Mouse (Mus musculus) liver, embryonic 14.5 days (tissue): ENCODE results near the gene Trank1. TPM values are rescaled to one million over a fixed set of nuclear protein-coding genes. Genes with fewer than 3 reads are reported as not detected.

Experiments
- ATAC-seq: fragments of 200-750 bp; cut with Nextera tagmentation; 2 replicates; pipeline ENCODE4 v1.8.0; 2017; ENCODE audit warnings: moderate number of reproducible peaks, mild to moderate bottlenecking, moderate library complexity; ENCODE audit not compliant: insufficient read depth
- DNase-seq, 3 experiments: peaks; one replicate each; pipeline ENCODE4 v3.0.0-alpha.2; 2012 to 2013; ENCODE audit warnings: low read depth in 3 of 3, low spot score in 3 of 3
- H3K27ac ChIP-seq: fragments of 300-500 bp; sonication (generic); 2 replicates; pipeline ENCODE4 v1.5.1; 2014; ENCODE audit warnings: moderate library complexity, mild to moderate bottlenecking, control low read depth, inconsistent platforms
- H3K27me3 ChIP-seq: fragments of 300-500 bp; sonication (generic); 2 replicates; pipeline ENCODE4 v1.6.1; 2014; ENCODE audit warnings: mild to moderate bottlenecking, low read length, moderate library complexity; ENCODE audit not compliant: control insufficient read depth, insufficient read depth
- H3K36me3 ChIP-seq: fragments of 300-500 bp; sonication (generic); replicated peaks from 2 replicates; pipeline ENCODE4 v1.6.1; 2014; ENCODE audit warnings: low read depth; ENCODE audit not compliant: control insufficient read depth, insufficient read depth
- H3K4me1 ChIP-seq, 2 experiments: fragments of 200-500 bp in 1 of 2; fragments of 300-500 bp in 1 of 2; sonication (generic) in 1 of 2; replicated peaks; 2 replicates each; pipeline ENCODE4 v1.6.1; 2012 to 2014; ENCODE audit warnings: antibody characterized with exemption in 1 of 2, inconsistent platforms in 1 of 2, low read length in 1 of 2; ENCODE audit not compliant: control insufficient read depth in 2 of 2, insufficient read depth in 2 of 2
- H3K4me2 ChIP-seq: fragments of 300-500 bp; sonication (generic); 2 replicates; pipeline ENCODE4 v1.6.1; 2014; ENCODE audit warnings: low read depth, mild to moderate bottlenecking, control low read depth, moderate library complexity
- H3K4me3 ChIP-seq, 2 experiments: fragments of 200-500 bp in 1 of 2; fragments of 300-500 bp in 1 of 2; sonication (generic) in 1 of 2; 2 replicates each; pipeline ENCODE4 v1.5.1; 2012 to 2014; ENCODE audit warnings: low read depth in 2 of 2, low read length in 2 of 2, mild to moderate bottlenecking in 2 of 2, control low read depth in 1 of 2, inconsistent platforms in 1 of 2, moderate library complexity in 1 of 2; ENCODE audit not compliant: insufficient read depth in 1 of 2
- H3K9ac ChIP-seq: fragments of 300-500 bp; sonication (generic); replicated peaks from 2 replicates; pipeline ENCODE4 v1.6.1; 2014; ENCODE audit warnings: mild to moderate bottlenecking, control low read depth, moderate library complexity
- H3K9me3 ChIP-seq: fragments of 300-500 bp; sonication (generic); 2 replicates; pipeline ENCODE4 v1.6.1; 2016; ENCODE audit warnings: low read length, mixed read lengths; ENCODE audit not compliant: control insufficient read depth
- CTCF ChIP-seq: IDR thresholded peaks from 2 replicates; pipeline ENCODE4 v1.5.1; 2016; ENCODE audit warnings: antibody characterized with exemption, low read depth, control low read depth
- EP300 ChIP-seq: IDR thresholded peaks from 2 replicates; pipeline ENCODE4 v1.6.1; 2016; ENCODE audit warnings: antibody characterized with exemption, low read depth
- WGBS: fragments of 180-500 bp; shearing (Covaris S2); extraction: QIAGEN DNeasy Blood & Tissue Kit; methylation state at CpG from one replicate; pipeline ENCODE4 v1.1.7; 2014; ENCODE audit not compliant: insufficient replicate concordance; 5-methylcytosine and 5-hydroxymethylcytosine counted together
- polyA plus RNA-seq, 2 experiments: library from polyadenylated mRNA; depleted of rRNA in 1 of 2; stranded (reverse) in 1 of 2; unstranded in 1 of 2; fragments of >200 nt; fragmentation: Nextera tagmentation in 1 of 2; extraction: Ambion mirVana in 1 of 2; gene quantifications; 2 replicates each; pipeline versions ENCODE4 v1.2.1 to v1.2.3; 2012 to 2014

Gene Trank1
- polyA plus RNA-seq, 2 experiments, result 0.02 TPM; not detected in 1

DNA sequence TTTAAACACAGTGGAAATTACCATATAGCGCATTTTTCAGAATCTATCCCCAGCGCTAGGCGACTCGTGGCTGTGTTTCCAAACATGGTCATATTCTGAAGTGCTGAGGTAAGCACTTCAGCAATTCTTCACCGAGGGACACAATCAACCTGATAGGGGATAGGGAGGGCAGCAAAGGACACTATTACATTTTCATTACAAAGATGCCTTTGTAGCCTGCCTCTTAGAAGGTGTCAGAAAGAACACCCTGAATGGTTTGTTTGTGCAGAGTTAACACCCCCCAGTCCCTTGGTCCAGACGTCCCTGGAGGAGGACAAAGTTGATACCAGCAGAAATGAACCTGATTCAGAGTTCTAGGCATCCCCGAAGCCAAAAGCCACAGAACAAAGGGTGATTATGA is 15.1 kb upstream of the Trank1 start:
- H3K27me3 ChIP-seq, result no peaks in the 10 kb centered on the region
- H3K4me3 ChIP-seq, result no peak overlapping the region
- H3K4me1 ChIP-seq, result no peaks in the 10 kb centered on the region
- WGBS, result 64% methylated on average over 7 of the region's 7 CpGs
- no peaks in the 10 kb centered on the region for H3K9me3 ChIP-seq
- H3K27ac ChIP-seq, result no peak overlapping the region
- TF ChIP-seq EP300, result no peak
- no peak for TF ChIP-seq CTCF
- no peak overlapping the region for H3K9ac ChIP-seq
- no peak overlapping the region for H3K4me2 ChIP-seq
- DNase-seq (no peak), ATAC-seq (no peak)
- no peaks in the 10 kb centered on the region for H3K36me3 ChIP-seq

DNA sequence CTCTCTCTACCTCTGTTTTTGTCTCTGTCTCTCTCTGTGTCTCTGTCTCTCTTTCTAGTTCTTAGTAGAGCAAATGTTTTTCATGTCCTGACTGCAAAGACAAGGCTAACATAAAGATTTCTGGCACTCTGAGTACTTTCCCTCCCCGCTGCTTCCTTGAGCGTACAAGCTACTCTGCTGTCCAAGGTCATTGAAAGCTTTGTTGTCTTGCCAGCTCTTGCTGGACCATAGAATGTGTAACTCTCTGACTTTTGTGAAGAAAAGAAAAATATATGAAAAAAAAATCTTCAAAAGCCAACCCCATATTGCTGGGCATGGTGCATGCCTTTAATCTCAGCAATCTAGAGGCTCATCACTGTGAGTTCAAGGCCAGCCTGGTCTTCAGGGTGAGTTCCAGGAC is 12.9 kb upstream of the Trank1 start:
- Histone ChIP-seq H3K27ac (no peak overlapping the region), H3K4me3 (no peak overlapping the region), H3K4me2 (no peak overlapping the region), H3K4me1 (no peaks in the 10 kb centered on the region), H3K27me3 (no peaks in the 10 kb centered on the region), H3K9ac (no peak overlapping the region), H3K36me3 (no peaks in the 10 kb centered on the region), H3K9me3 (no peaks in the 10 kb centered on the region)
- TF ChIP-seq EP300 (no peak), CTCF (no peak)
- ATAC-seq (no peak), DNase-seq (no peak)
- WGBS, result 64% methylated on average over 2 of the region's 2 CpGs

DNA sequence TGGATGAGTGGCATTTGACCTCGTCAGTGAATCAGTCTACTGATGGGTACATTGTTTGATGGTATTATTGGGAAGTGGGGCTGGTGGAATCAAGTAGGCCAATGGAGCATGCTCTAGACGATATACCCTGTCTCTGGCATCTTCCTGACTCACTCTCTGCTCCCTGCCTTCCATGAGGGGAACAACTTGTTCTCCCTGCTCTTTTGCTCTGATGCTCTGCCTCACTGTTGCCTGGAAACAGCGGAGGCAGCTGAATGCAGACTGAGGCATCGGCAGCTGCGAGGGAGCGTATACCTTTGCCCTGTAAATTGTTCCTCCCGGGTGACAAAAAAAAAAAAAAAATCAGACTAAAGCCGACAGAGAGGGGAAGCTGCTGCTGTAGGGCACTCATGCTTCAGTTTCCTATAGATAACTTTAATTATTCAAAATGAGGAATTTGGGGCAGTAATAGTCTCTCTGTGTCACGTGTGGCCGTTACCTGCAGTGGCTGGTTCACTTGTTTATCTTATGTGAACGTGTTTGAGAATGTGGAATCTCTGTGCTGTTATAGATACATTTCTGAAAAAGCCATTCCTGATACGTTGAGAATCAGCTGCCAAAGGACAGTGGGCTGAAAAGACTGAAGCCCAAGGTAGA is 9.2 kb upstream of the Trank1 start:
- H3K9ac ChIP-seq, result no peak overlapping the region
- H3K27me3 ChIP-seq, result no peaks in the 10 kb centered on the region
- no peak for DNase-seq
- no peak overlapping the region for H3K4me3 ChIP-seq
- no peak for ATAC-seq
- H3K27ac ChIP-seq, result no peak overlapping the region
- H3K9me3 ChIP-seq, result no peaks in the 10 kb centered on the region
- H3K36me3 ChIP-seq, result no peaks in the 10 kb centered on the region
- TF ChIP-seq EP300 (no peak), CTCF (no peak)
- H3K4me2 ChIP-seq, result no peak overlapping the region
- no peaks in the 10 kb centered on the region for H3K4me1 ChIP-seq
- WGBS, result 53% methylated on average over 12 of the region's 12 CpGs

DNA sequence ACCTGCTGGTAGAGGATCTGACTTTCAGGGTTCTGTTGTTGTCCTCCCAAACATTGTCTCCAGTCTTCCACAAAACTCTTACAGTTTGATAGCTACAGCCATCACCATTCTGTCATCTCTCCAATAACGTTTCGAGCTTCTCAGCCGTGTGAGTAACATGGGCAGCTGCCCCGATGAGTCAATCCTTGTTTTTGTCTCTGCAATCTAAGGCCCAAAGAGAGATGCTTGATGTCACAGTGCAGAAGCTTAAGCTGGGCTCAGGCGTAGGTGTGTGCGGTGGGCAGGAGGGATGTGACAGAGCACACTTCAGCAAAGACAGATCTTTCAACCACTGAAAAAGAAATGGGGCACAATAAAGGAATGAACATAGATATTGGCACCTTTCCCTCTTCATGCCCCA is 7.5 kb upstream of the Trank1 start:
- no peak for TF ChIP-seq EP300
- TF ChIP-seq CTCF, result no peak
- Histone ChIP-seq H3K27ac (no peak overlapping the region), H3K4me1 (no peaks in the 10 kb centered on the region), H3K27me3 (peaks cover under 1% of the 10 kb centered on the region; the same call in 1 of the 2 replicates), H3K4me3 (no peak overlapping the region), H3K4me2 (no peak overlapping the region), H3K36me3 (no peaks in the 10 kb centered on the region), H3K9me3 (no peaks in the 10 kb centered on the region), H3K9ac (no peak overlapping the region)
- 67% methylated on average over 6 of the region's 6 CpGs for WGBS
- ATAC-seq (no peak), DNase-seq (no peak)

DNA sequence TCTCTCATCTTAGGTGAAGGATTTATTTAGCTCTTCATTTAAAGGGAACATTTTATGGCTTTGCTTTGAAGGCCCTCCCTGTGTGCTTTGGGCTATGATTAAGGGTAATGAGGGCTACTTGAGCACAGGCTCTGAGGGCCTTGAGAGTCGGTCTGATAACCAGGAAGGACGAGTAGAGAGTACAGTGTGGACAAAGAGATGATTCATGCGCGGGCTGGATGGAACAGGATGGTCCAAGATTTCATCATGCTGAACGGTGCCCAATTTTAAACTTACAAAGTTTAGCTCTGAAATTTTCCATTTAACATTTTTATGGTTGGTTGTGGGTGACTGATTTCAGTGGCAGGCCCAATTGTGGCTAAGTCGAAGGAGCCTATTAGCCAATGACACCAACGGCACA is 5.4 kb upstream of the Trank1 start:
- ATAC-seq (no peak), DNase-seq (no peak)
- WGBS, result 56% methylated on average over 7 of the region's 7 CpGs
- Histone ChIP-seq H3K4me3 (no peak overlapping the region), H3K27me3 (peaks cover 18% of the 10 kb centered on the region), H3K27ac (no peak overlapping the region), H3K4me2 (no peak overlapping the region), H3K9ac (no peak overlapping the region), H3K9me3 (no peaks in the 10 kb centered on the region), H3K36me3 (no peaks in the 10 kb centered on the region), H3K4me1 (no peaks in the 10 kb centered on the region)
- TF ChIP-seq EP300, result no peak
- no peak for TF ChIP-seq CTCF
